Mouse (Mus musculus) embryo, embryonic 10 days (tissue): ENCODE measurements at regions not wholly inside any gene's neighbourhood (a gene's known extent, or its start where the extent isn't known, plus 50 kb on each side); places are given as distances from the start of the nearest gene placed in this dataset.

Source experiments
- DNase-seq: peaks from one replicate; pipeline ENCODE4 v3.0.0-alpha.2; 2015; ENCODE audit warnings: low spot score

GRCm38 (mm10) chr8:80262911-80263310 is 205.1 kb upstream of the Hhip start:
- no peak for DNase-seq

GRCm38 (mm10) chr8:80253541-80253940 is 195.7 kb upstream of the Hhip start:
- no peak for DNase-seq

- DNase-seq = no peak
Measured at GRCm38 (mm10) chr8:80251595-80251994, 193.8 kb upstream of the Hhip start.

GRCm38 (mm10) chr8:80250305-80251161 is 192.7 kb upstream of the Hhip start:
- no peak for DNase-seq

- no peak for DNase-seq
Measured at GRCm38 (mm10) chr8:80249762-80250161, 192.0 kb upstream of the Hhip start.

- no peak for DNase-seq
Measured at GRCm38 (mm10) chr8:80239879-80240278, 182.1 kb upstream of the Hhip start.

- DNase-seq = no peak
Measured at GRCm38 (mm10) chr8:80210361-80210760, 152.6 kb upstream of the Hhip start.

- DNase-seq = peak; percentile 60
Measured at GRCm38 (mm10) chr8:80204678-80205654, 147.2 kb upstream of the Hhip start.

GRCm38 (mm10) chr8:80203769-80204677 is 146.2 kb upstream of the Hhip start:
- DNase-seq = no peak

GRCm38 (mm10) chr8:80197680-80198079 is 139.9 kb upstream of the Hhip start:
- no peak for DNase-seq

- DNase-seq = no peak
Measured at GRCm38 (mm10) chr8:80190510-80190908, 132.7 kb upstream of the Hhip start.

- DNase-seq = no peak
Measured at GRCm38 (mm10) chr8:80189797-80190509, 132.1 kb upstream of the Hhip start.

GRCm38 (mm10) chr8:80185286-80185685 is 127.5 kb upstream of the Hhip start:
- no peak for DNase-seq

GRCm38 (mm10) chr8:80168688-80169087 is 110.9 kb upstream of the Hhip start:
- DNase-seq = no peak

GRCm38 (mm10) chr8:80149458-80150083 is 91.8 kb upstream of the Hhip start:
- DNase-seq = no peak

- no peak for DNase-seq
Measured at GRCm38 (mm10) chr8:80147929-80148328, 90.1 kb upstream of the Hhip start.

- DNase-seq = peak; percentile 43
Measured at GRCm38 (mm10) chr8:80138481-80138880, 80.7 kb upstream of the Hhip start.

- no peak for DNase-seq
Measured at GRCm38 (mm10) chr8:80120378-80120965, 62.7 kb upstream of the Hhip start.

GRCm38 (mm10) chr8:80117328-80117727 is 59.5 kb upstream of the Hhip start:
- DNase-seq = no peak
